ENCODE assay signal across 28 mouse cellular contexts in the genomic region with DNA sequence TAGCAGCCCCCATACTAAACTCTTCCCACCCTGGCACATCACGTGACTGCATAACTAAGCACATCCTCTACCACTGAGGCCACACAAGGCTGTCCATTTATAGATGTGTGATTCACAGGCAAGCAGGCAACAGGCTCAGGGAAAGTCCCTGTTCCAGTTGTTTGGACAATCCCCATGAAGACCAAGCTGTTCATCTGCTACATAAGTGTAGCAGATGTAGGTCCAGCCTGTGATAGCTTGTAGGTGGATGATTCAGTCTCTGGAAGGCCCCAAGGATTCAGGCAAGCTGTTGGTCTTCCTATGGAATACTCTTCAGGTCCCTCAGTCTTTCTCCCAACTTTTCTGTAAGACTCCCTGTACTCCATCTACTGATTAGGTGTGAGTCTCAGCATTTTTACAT.
DNase-seq lines count a peak whose midpoint lies in the region; ATAC-seq lines count a peak whose summit lies in the region.
"Had no signal": no experiment of that assay in that cellular context is flagged by ENCODE, and none has a peak within 500 bp of the region (broad histone marks: within the 10 kb centered on the region; RNA-seq: fewer than 3 reads in every experiment).

No protein-coding gene starts in this region.

- H3K4me2 ChIP-seq in hindbrain, embryonic 12.5 days (replicated peaks) = no peak overlapping the region
- H3K4me2 ChIP-seq: forebrain, embryonic 13.5 days; kidney, embryonic 15.5 days; liver, embryonic 12.5 days; midbrain, embryonic 11.5 days; neural tube, embryonic 13.5 days had no signal

- peak; percentile 21 to 32 for DNase-seq in frontal cortex, adult 2 months (ENCODE audit: extremely low spot score in 1 of 2, low spot score in 1 of 2)
- DNase-seq in frontal cortex, postnatal 10 days (ENCODE audit: low spot score in 2 of 2) = no peak
- peak; percentile 2 for DNase-seq in left cerebral cortex, adult 11 months (ENCODE audit: low spot score)
- no peak for DNase-seq in left cerebral cortex, postnatal 4 days
- DNase-seq in brain, adult 2 months (ENCODE audit: low read depth, low spot score) = peak; percentile 60
- peak; percentile 0 to 20 for DNase-seq in right cerebral cortex, postnatal 36 days (ENCODE audit: low spot score in 2 of 2)
- DNase-seq: adrenal gland, adult 8-10 months; cerebellum, adult 11 months; cerebellum, adult 9-10 months; cerebellum, postnatal 36 days; gastrocnemius, postnatal 14 days; heart, postnatal 14 days; kidney, adult 18-20 months; kidney, postnatal 25 days; liver, postnatal 0 days; lung, postnatal 36 days; thymus, adult 18-20 months; thymus, postnatal 25 days had no signal

- no peak overlapping the region for H3K4me3 ChIP-seq in hindbrain, embryonic 12.5 days
- H3K4me3 ChIP-seq: forebrain, embryonic 13.5 days; hindbrain, embryonic 10.5 days; kidney, embryonic 15.5 days; layer of hippocampus, adult 2 months; liver, embryonic 12.5 days; neural tube, embryonic 13.5 days had no signal

- H3K27me3 ChIP-seq in hindbrain, embryonic 12.5 days = no peaks in the 10 kb centered on the region
- H3K27me3 ChIP-seq: forebrain, embryonic 13.5 days; kidney, embryonic 15.5 days; liver, embryonic 12.5 days; neural tube, embryonic 13.5 days had no signal

- H3K36me3 ChIP-seq in hindbrain, embryonic 12.5 days = no peaks in the 10 kb centered on the region
- H3K36me3 ChIP-seq: G1E; hindbrain, embryonic 10.5 days; kidney, embryonic 15.5 days; liver, embryonic 12.5 days; neural tube, embryonic 13.5 days had no signal

- WGBS in hindbrain, embryonic 12.5 days = 91% methylated on average over 1 of the region's 1 CpGs

- H3K27ac ChIP-seq in hindbrain, embryonic 12.5 days = no peak overlapping the region
- H3K27ac ChIP-seq: forebrain, embryonic 13.5 days; hindbrain, embryonic 10.5 days; kidney, embryonic 15.5 days; layer of hippocampus, adult 2 months; liver, embryonic 12.5 days; neural tube, embryonic 13.5 days had no signal

- H3K9me3 ChIP-seq in hindbrain, embryonic 12.5 days (replicated peaks) = no peaks in the 10 kb centered on the region
- H3K9me3 ChIP-seq: forebrain, embryonic 13.5 days; G1E; hindbrain, embryonic 10.5 days; kidney, embryonic 15.5 days; liver, embryonic 12.5 days; neural tube, embryonic 13.5 days had no signal

- no peak overlapping the region for H3K9ac ChIP-seq in hindbrain, embryonic 12.5 days
- H3K9ac ChIP-seq: forebrain, embryonic 13.5 days; kidney, embryonic 15.5 days; liver, embryonic 12.5 days; liver, postnatal 0 days; neural tube, embryonic 13.5 days had no signal

- intact Hi-C loops in left cerebral cortex, postnatal 4 days (cut with DNase I) = no loop called here

- no peaks in the 10 kb centered on the region for H3K4me1 ChIP-seq in hindbrain, embryonic 12.5 days
- H3K4me1 ChIP-seq: forebrain, embryonic 13.5 days; hindbrain, embryonic 10.5 days; kidney, embryonic 15.5 days; liver, embryonic 12.5 days; neural tube, embryonic 13.5 days had no signal

- no peak for ATAC-seq in hindbrain, embryonic 12.5 days (ENCODE audit: low FRiP score)
- ATAC-seq: forebrain, embryonic 13.5 days; hindbrain, embryonic 16.5 days; liver, embryonic 12.5 days; liver, postnatal 0 days had no signal

Comparison
In these comparisons a context has a peak if more than half of its experiments do, and no peak if none do; other contexts are left out.
1. DNase-seq: peak in frontal cortex, adult 2 months (2 of 2), left cerebral cortex, adult 11 months (single experiment), brain, adult 2 months (single experiment) and right cerebral cortex, postnatal 36 days (2 of 2); none in frontal cortex, postnatal 10 days (0 of 2) and left cerebral cortex, postnatal 4 days (single experiment).